Mouse (Mus musculus) A20 (cell line): Measurements from ENCODE around the gene Hnrnpul1.
"Not testable (repeated sequence)": the region's sequence is repeated elsewhere in the genome, so short reads cannot be mapped to it uniquely, and the experiment has no call there.

Experiments
- DNase-seq: peaks from one replicate; pipeline ENCODE4 v3.0.0-alpha.2; 2011; ENCODE audit warnings: low read depth, low spot score

The Hnrnpul1 gene

DNA sequence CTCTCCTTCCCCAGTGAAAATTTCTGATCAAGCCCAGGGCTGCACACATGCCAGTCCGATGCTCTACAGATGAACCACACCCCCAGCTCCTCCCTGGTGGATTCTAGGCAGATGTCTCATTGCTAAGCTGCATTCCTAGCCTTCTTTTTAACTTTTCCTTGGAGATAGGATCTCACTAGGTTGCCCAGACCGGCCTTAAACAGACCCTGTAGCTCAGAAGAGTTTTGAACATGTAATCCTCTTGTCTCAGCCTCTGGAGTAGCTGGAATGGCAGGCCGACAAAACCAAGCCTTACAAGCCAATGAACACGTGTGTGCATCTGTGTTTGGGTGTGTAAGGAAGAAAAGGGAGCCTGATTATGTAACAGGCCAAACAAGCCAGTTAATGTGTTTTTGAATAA lies 26.2 kb upstream of the Hnrnpul1 start:
- no peak for DNase-seq

DNA sequence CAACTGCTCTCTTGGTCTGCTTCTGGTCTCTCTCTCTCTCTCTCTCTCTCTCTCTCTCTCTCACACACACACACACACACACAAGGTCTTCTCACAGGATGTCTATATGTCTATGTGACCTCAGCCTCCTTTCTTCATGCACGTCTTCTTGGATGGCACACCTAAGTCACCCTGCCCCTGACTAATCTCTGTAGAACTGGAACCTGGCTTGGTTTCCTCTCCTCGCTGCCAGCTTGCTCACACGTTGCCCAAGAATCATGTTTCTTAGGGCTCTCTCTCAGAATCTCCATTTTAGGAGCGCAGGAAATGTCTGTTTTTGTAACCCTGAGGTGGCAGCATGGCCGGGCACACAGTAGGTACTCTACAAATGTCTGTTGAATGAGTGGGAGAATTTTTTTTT lies 25.5 kb upstream of the Hnrnpul1 start:
- DNase-seq = no peak

DNA sequence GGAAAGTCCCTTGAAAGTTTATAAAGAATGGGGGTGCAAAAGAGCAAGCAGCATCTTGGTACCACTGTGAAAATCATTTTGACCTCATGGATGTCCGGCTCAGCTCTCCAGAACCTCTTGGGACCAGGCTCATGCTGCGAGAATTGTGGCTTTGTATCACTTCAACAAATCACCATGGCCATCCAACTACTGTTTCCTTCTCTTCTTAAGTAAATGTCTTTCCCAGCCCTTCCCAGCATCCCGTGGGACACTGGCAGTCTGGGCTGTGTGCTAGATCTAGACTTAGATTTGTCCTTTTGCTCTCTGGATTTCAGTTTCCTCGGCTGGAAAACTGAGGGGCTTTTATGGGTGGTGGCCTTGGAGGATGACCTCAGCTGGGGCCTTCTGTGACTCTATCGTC lies 13.7 kb upstream of the Hnrnpul1 start:
- no peak for DNase-seq

DNA sequence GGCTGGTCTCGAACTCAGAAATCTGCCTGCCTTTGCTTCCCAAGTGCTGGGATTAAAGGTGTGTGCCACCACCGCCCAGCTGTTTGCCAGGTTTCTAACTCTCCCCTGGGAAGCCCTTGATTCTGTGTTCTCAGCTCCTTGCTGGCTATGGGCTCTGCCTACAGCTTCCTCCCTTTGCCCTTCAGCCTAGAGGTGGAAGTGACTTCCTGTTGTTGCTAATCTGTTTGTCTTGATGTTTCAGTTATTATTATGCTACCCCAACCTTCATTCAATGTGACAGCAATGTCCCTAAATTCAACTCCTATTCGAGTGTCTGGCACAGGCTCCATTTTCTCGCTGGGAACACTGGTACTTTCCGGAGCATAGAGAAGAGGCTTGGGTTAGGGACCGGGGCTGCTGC lies 11.6 kb upstream of the Hnrnpul1 start:
- DNase-seq = no peak

DNA sequence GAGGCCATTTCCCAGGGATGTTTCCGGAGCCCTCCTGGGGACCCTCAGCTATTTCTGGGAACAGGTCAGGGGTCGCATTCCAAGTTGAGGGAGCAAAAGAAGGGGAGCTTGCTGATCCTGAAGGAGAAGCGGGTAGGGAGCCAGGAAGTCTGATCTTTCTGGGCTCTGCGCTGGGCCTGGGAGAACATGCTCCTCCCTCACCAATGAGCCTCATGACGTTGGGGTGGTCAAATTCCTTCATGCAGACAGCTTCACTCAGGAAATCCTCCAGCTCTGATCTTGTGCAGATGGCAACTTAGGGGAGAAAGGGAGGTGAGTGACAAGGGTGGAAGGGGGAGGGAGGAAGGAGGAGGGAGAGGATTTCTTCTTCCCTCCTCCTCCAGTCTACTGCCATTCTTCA lies 9.7 kb upstream of the Hnrnpul1 start:
- DNase-seq = no peak

DNA sequence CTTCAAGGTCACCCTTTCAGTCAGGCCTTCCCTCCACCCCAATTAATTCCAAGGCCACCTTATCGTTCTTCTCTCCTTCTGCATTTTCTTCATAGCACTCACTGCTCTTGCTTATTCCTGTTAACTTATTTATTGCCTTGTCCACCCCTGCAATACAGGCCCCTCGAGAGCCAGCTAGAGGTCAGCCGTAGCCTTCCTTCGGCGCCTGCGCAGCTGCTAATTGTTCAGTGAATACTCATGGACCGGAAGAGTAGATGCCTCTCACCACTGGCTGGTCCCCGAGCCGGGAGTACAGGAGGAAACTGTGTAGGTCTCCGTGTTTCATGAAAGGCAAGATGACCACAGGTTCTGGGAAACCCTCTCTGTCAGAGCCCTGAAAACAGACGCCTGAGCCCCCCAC lies 9.1 kb upstream of the Hnrnpul1 start:
- DNase-seq = no peak

DNA sequence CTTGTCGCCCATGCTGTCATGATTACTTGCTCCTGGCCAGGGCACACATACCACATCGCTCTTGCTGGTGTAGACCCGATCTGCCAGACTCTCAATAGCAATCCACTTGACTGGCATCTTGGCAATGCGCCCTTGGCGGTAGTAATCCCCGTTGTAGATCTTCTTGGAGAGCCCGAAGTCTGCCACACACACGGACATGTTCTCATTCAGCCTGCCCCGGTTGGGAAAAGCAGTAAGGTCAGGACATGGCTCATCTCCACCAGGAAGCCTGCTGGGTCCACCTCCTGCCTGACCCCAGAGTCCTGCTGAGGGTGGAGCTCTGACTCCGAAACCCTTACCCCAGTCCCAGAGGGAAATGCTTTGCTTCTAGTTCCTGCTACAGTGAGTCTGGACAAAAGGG lies 6.8 kb upstream of the Hnrnpul1 start:
- DNase-seq = no peak

DNA sequence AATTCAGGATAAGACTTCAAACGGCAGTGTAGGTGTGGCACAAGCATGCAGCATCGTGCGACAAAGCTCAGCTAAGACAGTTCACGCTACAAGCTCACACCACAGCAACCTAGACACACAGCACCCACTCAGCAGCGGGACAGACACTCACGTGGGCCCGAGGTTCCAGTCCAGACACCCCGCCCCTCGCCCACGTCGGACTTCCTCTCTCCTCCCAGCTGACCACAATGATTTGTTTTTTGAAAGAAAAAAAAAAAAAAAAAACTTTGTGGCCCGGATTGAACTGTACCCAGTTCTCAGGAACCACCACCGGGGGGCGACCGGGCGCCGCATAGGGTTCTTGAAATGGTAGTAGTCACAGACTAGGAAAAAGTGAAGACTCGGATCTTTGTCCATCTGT lies 1.5 kb upstream of the Hnrnpul1 start:
- DNase-seq = peak; percentile 92

DNA sequence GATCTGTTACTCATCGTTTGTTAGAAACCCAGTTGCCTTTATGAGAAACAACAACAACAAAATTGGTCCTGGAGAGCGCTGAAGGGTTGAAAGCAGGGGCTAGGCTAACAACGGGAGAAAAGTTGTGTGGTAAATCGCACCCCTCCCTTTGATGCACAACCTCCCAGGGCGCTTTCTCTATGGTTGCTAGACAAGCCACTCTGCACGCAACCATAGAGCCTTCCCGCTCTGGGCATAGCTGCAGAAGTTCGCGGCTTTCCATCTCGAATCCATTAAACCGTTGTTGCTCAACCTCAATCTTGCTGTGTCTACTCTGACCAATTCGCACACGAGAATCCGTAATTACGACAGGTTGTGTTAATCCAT lies 894 bp upstream of the Hnrnpul1 start:
- DNase-seq = no peak

DNA sequence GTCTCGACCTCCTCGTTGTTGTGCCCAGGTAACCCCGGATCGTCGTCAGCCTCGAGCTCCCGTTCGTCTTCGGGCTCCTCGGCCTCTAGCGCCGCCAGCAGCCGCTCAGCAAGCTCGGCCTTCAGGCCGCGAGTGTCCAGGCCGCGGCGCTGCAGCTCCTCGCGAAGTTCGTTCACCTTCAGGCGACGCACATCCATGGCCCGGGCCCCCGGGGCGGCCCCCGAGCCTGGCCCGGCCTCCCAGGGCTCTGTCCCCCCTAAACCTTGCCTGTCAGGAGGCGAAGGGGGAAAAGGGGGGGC lies 169 bp downstream of the Hnrnpul1 start:
- no peak for DNase-seq

DNA sequence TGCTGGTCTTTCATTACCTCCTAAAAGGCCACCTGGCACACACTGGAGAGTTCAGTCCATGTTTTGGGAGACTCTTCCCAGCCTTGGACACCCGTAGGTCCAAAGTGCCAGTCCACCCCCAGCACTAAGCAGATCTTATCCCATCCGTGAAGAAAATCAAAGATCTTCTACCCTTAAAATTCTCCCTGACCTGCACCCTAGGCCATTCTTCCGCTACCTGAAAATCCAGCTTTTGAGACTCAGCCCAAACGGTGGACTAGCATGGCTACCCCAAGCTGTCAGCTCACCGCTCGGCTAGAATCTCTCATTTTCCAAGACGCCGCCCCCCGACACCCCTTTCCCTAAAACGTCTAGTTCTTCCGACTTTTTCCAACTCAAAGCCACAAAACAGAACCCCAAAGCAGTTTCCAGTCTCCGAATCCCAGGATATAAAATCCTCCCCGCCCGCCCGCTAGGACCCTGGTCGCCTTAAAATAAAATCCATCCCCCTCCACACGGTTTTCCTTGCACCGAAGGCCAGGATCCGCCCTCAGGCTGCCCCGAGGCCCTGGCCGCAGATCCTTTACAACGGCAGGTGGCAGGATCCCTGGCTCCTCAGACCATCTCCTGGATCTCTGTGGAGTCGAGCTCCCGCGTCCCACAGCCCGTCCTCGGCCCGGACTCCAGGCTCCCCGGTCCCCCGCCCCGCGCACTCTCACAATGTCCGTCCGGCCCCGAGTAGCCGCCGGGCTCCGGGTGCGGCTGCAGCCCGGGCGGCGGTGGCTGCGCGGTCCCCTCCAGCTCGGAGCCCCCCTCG lies 716 bp downstream of the Hnrnpul1 start:
- peak; percentile 15 for DNase-seq

DNA sequence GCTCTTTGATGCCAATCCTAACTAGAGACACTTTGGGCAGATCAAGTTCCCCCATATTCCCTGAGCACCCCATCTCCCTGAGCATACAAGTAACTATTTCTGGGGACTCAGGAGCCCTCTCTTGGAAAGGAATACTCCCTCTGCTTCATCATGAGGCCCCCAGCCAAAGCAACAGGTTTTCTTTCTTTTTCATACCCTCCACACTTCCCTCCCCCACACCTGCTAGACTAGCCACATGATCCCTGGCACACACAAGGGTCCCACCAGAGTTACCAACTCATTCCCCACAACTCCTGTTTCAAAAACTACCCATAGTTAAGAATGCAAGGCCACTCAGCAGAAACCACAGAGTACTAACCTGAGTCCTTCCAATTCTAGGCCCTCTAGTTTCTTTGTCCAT lies 1.5 kb downstream of the Hnrnpul1 start:
- peak; percentile 22 for DNase-seq

DNA sequence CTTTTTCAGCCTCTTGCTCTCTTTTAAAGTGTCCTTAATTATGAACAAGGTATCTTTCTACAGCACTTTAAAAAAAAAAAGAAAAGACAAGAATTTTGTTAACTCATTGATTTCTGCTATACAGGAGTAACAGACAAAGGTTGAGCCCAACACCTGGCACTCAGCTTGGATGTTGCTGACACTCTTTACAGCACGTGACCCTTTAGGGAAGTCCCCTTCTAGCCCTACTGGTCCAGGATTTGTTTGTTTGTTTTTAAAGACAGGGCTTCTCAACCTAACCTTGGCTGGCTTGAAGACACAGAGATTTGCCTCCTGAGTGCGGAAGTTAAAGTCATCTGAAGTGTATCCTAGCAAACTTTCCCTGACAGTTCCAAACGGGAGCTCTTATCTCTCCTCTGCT lies 7.7 kb downstream of the Hnrnpul1 start:
- peak; percentile 49 for DNase-seq

DNA sequence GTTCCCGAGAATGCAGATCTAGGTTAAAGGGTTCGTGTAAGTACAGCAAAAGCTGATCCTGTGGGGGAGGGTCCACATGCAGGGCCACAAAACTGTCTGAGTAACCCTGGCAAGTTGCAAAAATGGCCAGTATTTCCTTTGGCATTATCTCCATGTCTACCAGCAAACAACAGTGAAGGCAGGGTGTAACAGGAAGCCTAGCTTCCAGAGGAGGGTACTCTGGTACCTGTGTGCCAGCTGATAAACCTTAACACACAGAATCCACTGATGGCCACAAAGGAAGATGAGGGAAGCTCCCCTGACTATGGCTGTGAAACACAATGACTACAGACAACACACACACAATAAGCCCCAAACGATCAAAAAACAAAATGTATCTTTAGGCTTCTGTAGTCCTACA lies 16.3 kb downstream of the Hnrnpul1 start:
- no peak for DNase-seq

DNA sequence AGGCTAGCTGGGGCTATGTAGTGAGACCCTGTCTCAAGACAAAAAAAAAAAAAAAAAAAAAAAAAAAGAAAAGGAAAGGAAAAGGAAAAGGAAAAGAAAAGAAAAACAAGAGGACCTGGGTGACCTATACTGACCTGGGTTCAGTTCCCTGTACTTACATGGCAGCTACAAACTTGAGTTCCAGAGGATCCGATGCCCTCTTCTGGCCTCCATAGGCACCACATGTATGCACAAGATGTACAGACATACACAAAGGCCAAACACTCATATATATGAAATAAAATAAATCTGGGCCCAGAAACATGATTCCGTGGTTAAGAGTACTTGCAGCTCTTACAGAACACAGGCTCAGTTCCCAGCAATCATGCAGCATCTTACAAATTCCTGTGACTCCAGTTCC lies 17.6 kb downstream of the Hnrnpul1 start:
- peak; percentile 39 for DNase-seq

DNA sequence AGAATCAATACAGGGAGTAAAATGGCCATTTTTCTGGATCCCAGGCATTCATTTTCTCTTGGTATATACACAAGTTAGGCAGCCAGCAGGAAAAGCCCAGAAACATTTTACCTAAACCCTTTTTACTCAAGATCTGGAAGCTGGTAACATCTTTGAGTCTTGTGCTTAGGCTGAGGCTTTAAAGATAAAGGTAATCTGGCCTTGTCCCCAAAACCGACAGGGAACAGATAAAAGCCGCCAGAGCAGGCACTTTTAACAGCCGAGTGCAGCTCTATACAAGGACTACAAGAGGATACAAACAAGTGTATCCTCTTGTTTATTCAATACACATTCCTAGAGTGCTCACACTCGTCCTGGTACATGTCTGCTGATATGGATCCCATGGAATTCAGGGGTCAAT lies 19.6 kb downstream of the Hnrnpul1 start:
- DNase-seq = no peak

DNA sequence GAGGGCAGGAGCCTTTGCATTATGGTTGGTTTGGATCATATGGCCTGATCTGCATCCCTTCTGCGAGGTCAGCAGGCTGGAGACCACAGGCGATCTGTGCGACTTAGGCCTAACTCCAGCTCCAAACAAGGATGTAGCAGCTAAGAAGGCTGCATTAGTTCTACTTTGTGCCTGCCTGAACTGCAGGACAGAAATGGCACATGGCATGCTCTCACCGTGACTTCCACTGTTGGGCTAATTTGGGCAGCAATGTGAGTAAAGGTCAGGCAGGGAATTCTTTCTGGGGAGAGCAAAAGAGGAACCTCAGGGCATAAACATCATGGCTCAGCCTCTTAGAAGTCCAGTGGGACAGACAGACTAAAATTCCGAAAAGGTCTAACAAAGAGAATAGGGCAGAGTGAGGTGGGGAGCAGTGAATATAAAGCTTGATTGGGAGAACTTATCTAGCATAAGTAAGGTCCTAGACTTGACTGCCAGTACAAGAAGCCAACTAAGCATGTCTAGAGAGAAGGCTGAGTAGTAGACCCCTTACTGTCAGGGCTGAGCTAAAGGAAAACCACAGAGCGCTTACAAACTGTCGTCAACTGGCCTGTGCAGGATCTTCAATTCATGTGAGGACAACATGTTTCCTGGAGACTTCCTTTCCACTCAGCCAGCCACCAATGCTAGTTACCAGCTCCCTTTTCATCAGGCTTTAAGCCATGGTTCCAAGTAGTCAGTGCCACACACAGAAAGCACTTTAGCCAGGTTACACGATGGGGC lies 23.1 kb downstream of the Hnrnpul1 start:
- DNase-seq = no peak

DNA sequence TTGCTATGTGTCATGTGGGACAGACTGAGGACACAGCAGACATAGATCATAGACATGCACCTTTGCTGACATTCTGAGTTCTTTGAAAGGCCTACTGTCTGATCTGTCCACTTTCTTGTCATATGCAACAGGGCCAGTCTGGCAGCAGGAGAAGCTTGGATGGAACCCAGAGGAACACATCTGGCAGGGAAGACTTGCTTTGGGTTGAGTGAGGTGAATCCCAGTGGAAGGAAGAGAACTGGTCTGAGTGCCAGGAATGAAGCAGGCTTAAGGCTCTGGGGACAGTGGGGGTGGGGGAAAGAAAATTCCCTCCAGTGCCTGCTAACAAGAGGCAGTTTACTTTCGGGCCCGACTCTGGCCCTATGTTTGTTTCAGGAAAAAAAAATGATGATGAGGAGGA lies 24.7 kb downstream of the Hnrnpul1 start:
- DNase-seq = no peak

DNA sequence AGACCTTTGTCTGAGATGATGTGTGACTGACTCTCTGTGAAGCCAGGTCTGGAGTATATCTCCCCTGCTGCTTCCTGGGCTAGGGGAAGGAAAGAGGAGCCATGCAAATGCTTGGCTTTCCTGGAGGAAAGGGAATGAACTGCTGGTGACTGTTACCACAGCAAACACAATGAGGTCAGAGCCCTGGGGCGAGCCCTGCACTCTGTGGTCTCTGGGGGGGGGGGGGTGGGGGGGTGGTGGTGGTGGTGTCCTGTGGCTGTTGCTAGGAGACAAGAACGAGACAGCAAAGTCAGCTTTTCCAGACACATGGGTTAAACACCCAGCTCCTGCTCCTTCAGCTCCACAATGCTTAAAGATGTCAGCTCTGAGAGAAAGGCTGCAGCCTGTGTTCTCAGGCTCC lies 25.2 kb downstream of the Hnrnpul1 start:
- DNase-seq = no peak

DNA sequence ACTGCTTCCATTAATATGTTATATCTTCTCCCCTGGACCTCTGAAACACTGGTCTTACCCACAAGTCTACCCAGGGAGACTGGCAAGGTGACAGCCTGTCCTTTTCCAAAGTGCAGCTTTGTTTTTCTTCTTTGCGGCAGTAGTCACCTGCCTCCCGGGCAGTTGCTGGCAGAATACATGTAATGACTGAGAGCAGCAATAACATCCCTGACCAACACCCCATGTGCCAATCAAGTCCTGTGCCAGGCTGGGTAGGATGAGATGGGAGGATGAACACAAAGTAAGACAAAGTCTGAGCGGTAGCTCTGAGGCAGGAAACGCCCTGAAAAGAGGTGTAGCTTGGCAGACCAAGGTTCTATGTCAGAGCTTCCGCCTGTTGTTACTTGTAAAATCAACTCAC lies 26.8 kb downstream of the Hnrnpul1 start:
- DNase-seq = no peak

DNA sequence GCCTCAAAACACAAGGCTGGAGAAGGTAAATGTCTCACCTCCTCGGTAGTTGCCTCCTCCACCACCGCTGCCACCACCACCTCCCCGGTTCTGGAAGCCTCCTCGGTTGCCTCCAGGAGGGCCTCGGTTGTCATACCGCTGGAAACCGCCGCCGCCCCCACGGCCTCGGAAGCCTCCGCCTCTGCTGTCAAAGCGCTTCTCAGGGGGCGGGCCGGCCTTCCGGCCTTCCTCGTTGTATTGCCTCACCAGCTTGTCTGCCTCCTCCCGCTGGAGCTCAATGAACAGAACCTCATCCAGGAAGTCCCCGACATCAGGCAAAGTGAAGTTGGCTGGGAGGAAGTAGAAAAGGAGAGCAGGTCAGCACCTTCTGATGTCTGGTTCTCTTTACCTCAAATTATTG lies 28.7 kb downstream of the Hnrnpul1 start:
- no peak for DNase-seq

DNA sequence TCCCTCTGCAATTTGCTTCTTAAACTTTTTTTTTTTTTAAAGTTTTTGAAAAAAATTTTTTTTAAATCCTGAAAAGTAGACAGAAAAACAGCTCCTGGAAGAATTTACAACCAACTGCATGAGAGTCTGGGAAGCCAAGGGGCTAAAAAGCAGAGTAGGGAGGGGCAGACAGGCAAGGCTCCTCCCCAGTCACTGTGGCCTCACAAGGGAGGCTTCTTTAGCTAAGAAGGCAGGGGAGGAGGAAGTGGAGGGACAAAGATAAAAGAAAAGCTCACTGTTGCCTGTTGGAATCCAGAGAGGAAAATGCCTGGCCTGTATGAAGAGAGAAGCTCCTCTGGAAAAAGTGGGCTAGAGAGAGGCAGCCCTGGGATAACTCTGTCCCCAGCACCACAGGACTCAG lies 32.8 kb downstream of the Hnrnpul1 start:
- DNase-seq = not testable (repeated sequence)

DNA sequence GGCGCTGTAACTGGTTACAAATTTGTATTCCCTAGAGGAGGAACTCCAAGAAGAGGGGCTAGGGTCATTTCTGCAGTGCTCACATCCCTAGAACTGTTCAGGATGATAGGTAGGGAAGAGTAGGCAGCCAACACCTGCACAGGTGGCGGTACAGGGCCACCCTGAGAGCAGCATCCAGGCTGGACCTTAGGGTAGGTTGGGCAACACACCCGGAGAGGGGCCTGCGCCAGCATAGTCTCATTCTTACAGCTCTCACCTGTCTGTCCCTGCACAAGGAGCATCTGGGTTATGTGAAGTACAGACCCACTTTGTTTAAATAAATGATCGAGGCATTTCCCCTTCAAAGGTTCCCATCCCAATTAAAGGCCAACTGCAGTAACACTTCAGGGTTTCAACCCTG lies 33.8 kb downstream of the Hnrnpul1 start:
- no peak for DNase-seq
